Mouse (Mus musculus) kidney, embryonic 16.5 days (tissue): ENCODE data around the gene Smg7. TPM values are rescaled to one million over a fixed set of nuclear protein-coding genes. Genes with fewer than 3 reads are reported as not detected.
A peak's percentile ranks its signal among the peaks of the same experiment; 100 is the strongest.

Experiments used
- ATAC-seq: fragments of 200-750 bp; cut with Nextera tagmentation; 2 replicates; pipeline ENCODE4 v1.8.0; 2017; ENCODE audit warnings: moderate TSS enrichment; ENCODE audit not compliant: low FRiP score, low TSS enrichment
- H3K27ac ChIP-seq: fragments of 300-500 bp; sonication (generic); 2 replicates; pipeline ENCODE4 v1.5.1; 2014; ENCODE audit warnings: low read length
- H3K27me3 ChIP-seq: fragments of 300-500 bp; sonication (generic); 2 replicates; pipeline ENCODE4 v1.6.1; 2014; ENCODE audit warnings: low read length, control low read depth, mixed read lengths; ENCODE audit not compliant: insufficient read depth
- H3K36me3 ChIP-seq: fragments of 300-500 bp; sonication (generic); 2 replicates; pipeline ENCODE4 v1.6.1; 2014; ENCODE audit warnings: low read length, control low read depth, mixed read lengths; ENCODE audit not compliant: insufficient read depth
- H3K4me1 ChIP-seq: fragments of 300-500 bp; sonication (generic); 2 replicates; pipeline ENCODE4 v1.6.1; 2014; ENCODE audit warnings: low read length, control low read depth, mixed read lengths; ENCODE audit not compliant: insufficient read depth
- H3K4me2 ChIP-seq: fragments of 300-500 bp; sonication (generic); replicated peaks from 2 replicates; pipeline ENCODE4 v1.6.1; 2014; ENCODE audit warnings: low read depth, low read length
- H3K4me3 ChIP-seq: fragments of 300-500 bp; sonication (generic); 2 replicates; pipeline ENCODE4 v1.5.1; 2014; ENCODE audit warnings: mild to moderate bottlenecking, low read length
- H3K9ac ChIP-seq: fragments of 300-500 bp; sonication (generic); replicated peaks from 2 replicates; pipeline ENCODE4 v1.6.1; 2014; ENCODE audit warnings: low read length
- H3K9me3 ChIP-seq: fragments of 300-500 bp; sonication (generic); 2 replicates; pipeline ENCODE4 v1.6.1; 2016; ENCODE audit warnings: low read length, control low read depth
- WGBS: fragments of 180-500 bp; shearing (Covaris S2); extraction: QIAGEN DNeasy Blood & Tissue Kit; methylation state at CpG from one replicate; pipeline ENCODE4 v1.1.7; 2014; 5-methylcytosine and 5-hydroxymethylcytosine counted together
- polyA plus RNA-seq: library from polyadenylated mRNA; unstranded; fragments of >200 nt; fragmentation: Nextera tagmentation; extraction: Ambion mirVana; gene quantifications from 2 replicates; pipeline ENCODE4 v1.2.1, GENCODE M21; 2015

The Smg7 gene
- polyA plus RNA-seq, 1 experiment from 2014 or later: 25.9 TPM

DNA sequence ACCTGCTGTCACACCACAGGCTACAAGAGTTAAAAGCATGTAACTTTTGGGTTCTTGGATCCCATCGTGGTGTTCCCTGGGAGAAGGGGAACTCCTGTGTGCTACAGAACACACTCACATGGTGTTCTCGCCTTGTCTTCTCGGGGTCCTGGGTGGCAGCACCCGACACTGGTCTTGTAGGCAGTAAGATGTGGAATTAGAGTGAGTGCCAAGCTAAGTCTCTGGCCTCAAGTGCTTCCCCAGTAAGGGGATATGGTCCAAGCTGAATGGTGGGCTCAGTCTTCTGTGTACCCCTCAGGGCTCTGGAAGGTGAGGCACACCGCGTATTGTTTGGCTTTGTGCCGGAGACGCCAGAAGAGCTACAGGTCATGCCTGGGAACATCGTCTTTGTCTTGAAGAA is 72.4 kb downstream of the Smg7 start:
- 89% methylated on average over 9 of the region's 9 CpGs for WGBS
- no peak overlapping the region for H3K9ac ChIP-seq
- no peaks in the 10 kb centered on the region for H3K27me3 ChIP-seq
- H3K27ac ChIP-seq: no peak overlapping the region
- no peak for ATAC-seq
- H3K4me1 ChIP-seq: peaks cover 11% of the 10 kb centered on the region; the same call in 1 of the 2 replicates
- 0 out of 2 replicates have a peak, but pooled peaks cover under 1% of the 10 kb centered on the region for H3K36me3 ChIP-seq
- no peak overlapping the region for H3K4me3 ChIP-seq
- no peak overlapping the region for H3K4me2 ChIP-seq
- no peaks in the 10 kb centered on the region for H3K9me3 ChIP-seq

DNA sequence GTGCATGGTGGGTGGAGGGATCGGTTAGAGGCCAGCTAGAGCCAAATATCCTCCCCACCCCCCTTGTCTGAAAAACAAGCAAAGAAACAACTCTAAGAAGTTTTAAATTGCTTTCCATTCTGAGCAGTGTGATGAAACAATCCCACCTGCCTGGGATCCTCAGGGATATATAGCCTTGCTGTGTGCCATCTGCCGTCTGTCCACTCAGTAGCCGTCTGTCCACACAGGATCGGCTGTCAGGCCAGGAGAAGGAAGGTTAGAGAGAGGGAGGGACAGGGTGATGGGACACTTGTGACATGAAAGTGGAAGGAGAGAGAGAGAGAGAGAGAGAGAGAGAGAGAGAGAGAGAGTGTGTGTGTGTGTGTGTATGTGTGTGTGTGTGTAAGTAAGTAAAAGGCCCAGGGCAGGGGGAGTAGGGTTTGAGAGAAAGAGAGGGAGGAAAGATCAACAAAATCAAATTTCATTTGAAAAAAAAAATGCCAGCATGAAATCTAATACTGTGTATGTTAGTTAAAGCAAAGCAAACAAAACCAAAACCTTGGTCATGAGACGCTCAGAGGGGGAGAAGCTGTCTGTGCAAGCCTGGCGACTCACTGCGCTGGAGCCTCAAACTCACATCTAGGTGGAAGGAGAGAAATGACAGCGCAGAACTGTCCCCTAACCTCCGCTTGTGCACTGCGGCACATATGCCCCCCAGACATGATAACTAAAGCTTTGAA is 73.7 kb downstream of the Smg7 start:
- Histone ChIP-seq H3K27me3 (no peaks in the 10 kb centered on the region), H3K9me3 (no peaks in the 10 kb centered on the region), H3K4me1 (peaks cover 11% of the 10 kb centered on the region; the same call in 1 of the 2 replicates), H3K9ac (no peak overlapping the region), H3K4me2 (no peak overlapping the region), H3K36me3 (no peaks in the 10 kb centered on the region), H3K27ac (peak overlapping the region; percentile 65), H3K4me3 (no peak overlapping the region)
- ATAC-seq: peak; percentile 46; the same call in 1 of the 2 replicates
- WGBS: 31% methylated on average over 10 of the region's 10 CpGs

DNA sequence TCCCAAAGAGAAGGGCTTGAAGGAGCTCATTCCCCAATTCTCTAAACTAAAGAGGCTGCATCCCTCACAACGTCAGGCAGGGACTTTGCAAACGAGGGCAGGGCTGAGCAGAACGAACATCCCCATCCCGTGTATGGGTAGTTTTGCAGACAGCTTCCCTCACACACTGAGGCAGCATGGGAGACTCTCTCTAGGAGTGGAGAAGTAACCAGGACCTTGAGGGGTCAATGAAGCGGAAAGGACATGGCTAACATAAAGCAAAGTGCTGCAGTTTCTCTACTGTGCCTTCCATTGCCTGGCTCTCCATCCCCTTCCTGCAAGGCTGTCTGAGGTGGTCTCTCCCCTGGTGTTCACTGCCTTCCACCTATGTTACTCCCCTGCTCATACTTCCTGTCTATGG is 74.3 kb downstream of the Smg7 start:
- H3K9me3 ChIP-seq: no peaks in the 10 kb centered on the region
- H3K27ac ChIP-seq: peak overlapping the region; percentile 65
- no peak overlapping the region for H3K4me2 ChIP-seq
- 45% methylated on average over 5 of the region's 5 CpGs for WGBS
- no peaks in the 10 kb centered on the region for H3K27me3 ChIP-seq
- peak; percentile 27; the same call in 1 of the 2 replicates for ATAC-seq
- peaks cover 11% of the 10 kb centered on the region; the same call in 1 of the 2 replicates for H3K4me1 ChIP-seq
- H3K4me3 ChIP-seq: no peak overlapping the region
- H3K9ac ChIP-seq: no peak overlapping the region
- no peaks in the 10 kb centered on the region for H3K36me3 ChIP-seq

DNA sequence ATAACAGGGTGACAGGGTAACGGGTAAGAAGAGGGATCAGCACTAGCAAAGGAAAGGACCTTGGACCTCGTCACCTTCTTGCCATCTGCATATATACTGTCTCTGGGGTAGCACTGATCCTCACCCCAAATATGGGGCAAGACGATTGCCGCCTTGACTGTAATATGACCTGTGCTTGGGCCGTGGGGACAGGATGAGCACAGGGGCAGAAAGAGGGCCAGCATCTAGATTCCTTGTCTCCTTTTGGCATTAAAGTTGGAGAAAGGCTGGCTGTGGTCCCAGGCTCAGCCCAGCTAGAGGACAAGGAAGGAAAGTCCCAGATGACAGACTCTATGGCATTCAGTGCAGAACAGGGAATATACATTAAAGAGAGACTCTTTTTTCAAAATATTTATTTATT is 76.0 kb downstream of the Smg7 start:
- Histone ChIP-seq H3K4me3 (no peak overlapping the region), H3K9ac (no peak overlapping the region), H3K9me3 (no peaks in the 10 kb centered on the region), H3K36me3 (no peaks in the 10 kb centered on the region), H3K4me1 (peaks cover 11% of the 10 kb centered on the region; the same call in 1 of the 2 replicates), H3K27ac (no peak overlapping the region), H3K4me2 (no peak overlapping the region), H3K27me3 (no peaks in the 10 kb centered on the region)
- 62% methylated on average over 5 of the region's 5 CpGs for WGBS
- ATAC-seq: no peak

DNA sequence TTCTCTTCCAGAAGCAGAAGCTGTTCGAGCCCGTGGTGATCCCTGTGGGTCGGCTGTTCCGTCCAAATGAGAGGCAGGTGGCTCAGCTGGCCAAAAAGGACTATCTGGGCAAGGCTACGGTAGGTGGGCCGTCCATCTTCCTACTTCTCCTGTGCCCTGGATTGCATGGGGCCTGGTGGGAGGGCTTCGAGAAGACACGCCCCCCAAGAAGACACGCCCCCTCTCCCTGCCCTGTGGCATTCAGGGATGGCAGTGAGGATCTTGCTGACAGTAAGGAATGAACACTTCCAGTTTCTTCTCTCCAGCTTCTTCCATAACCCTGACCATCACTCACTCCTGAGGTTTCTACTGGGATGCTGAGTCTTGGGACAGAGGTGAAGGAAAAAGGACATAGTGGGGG is 78.2 kb downstream of the Smg7 start:
- Histone ChIP-seq H3K4me2 (no peak overlapping the region), H3K36me3 (no peaks in the 10 kb centered on the region), H3K9ac (no peak overlapping the region), H3K4me3 (no peak overlapping the region), H3K4me1 (peaks cover 10% of the 10 kb centered on the region; the same call in 1 of the 2 replicates), H3K9me3 (no peaks in the 10 kb centered on the region), H3K27me3 (no peaks in the 10 kb centered on the region), H3K27ac (no peak overlapping the region)
- 70% methylated on average over 9 of the region's 9 CpGs for WGBS
- no peak for ATAC-seq

DNA sequence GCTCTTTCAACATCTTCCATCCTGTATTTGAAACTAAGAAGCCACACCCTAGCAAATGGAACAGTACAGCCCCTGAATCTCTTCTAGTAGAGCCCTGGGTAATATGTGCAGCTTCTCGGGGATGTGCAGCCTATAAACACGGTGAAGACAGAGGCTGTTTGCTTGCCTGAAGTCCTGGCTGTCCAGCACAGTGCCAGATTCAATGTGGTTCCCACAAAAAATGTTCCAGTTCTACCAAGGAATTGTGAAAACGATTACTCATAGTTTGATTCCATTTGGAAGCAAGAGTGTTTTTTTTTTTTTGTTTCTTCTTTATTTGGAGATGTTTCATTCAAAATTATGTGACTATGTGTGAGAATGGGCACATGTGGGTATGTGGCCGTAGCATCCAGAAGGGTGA is 80.7 kb downstream of the Smg7 start:
- no peak for ATAC-seq
- Histone ChIP-seq H3K36me3 (no peaks in the 10 kb centered on the region), H3K9ac (no peak overlapping the region), H3K4me3 (no peak overlapping the region), H3K9me3 (no peaks in the 10 kb centered on the region), H3K4me1 (peaks cover 16% of the 10 kb centered on the region), H3K4me2 (no peak overlapping the region), H3K27ac (no peak overlapping the region), H3K27me3 (no peaks in the 10 kb centered on the region)
- WGBS: 85% methylated on average over 4 of the region's 4 CpGs

DNA sequence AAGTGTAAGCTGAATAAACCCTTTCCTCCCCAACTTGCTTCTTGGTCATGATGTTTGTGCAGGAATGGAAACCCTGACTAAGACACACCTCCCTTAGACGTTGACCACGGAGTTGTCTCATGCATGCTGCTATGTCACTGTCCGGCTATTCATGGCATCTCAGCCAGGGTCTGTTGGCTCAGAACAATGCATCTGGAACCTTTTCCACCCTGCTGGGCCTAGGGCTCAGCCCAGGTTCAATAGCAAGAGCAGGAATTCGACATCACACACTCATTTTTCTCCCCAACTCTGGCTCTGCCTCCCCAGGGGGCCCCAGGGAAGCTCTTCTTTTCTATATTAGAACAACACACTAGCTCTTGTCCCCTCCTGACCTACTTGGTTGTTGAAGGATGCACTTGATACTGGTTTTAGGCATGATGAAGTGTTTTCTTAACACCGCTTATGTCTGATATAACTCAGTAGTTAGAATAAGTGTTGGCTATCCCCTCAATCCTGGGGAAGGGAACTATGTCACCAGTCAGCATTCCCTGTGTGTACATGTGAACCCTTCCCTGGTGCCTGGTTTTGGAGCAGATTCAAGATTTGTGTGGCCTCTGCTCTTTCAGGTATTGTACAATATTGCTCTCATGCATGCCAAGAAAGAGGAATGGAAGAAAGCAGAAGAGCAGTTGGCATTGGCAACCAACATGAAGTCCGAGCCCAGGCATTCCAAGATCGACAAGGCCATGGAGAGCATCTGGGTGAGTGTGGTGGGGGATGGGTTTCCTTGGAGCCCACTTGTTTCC is 81.3 kb downstream of the Smg7 start:
- Histone ChIP-seq H3K4me2 (no peak overlapping the region), H3K27me3 (no peaks in the 10 kb centered on the region), H3K27ac (no peak overlapping the region), H3K4me1 (peaks cover 20% of the 10 kb centered on the region), H3K4me3 (no peak overlapping the region), H3K9ac (no peak overlapping the region), H3K9me3 (no peaks in the 10 kb centered on the region), H3K36me3 (no peaks in the 10 kb centered on the region)
- WGBS: 78% methylated on average over 7 of the region's 7 CpGs
- no peak for ATAC-seq

DNA sequence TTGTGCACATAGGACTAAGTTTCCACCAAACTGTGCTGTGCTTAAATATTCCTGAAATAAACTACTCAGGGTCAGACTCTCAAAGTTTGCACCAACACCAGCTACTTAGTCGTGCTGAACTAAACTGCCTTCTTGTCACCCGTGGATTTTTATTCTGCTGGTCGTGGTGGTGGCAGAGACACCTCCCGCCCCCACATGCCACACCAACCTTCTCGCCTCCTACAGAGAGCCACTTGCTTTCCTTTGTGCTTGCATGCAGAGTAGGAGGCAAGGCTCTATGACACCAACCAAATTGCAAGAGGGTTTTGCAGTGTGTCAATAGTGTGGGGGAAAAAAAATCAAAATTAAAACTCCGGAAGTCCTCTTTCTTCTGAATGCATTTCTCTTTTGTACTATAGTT is 82.9 kb downstream of the Smg7 start:
- WGBS: 70% methylated on average over 6 of the region's 6 CpGs
- H3K9me3 ChIP-seq: no peaks in the 10 kb centered on the region
- no peak for ATAC-seq
- peaks cover 29% of the 10 kb centered on the region for H3K4me1 ChIP-seq
- H3K4me3 ChIP-seq: no peak overlapping the region
- no peaks in the 10 kb centered on the region for H3K36me3 ChIP-seq
- no peak overlapping the region for H3K27ac ChIP-seq
- H3K27me3 ChIP-seq: no peaks in the 10 kb centered on the region
- H3K9ac ChIP-seq: no peak overlapping the region
- no peak overlapping the region for H3K4me2 ChIP-seq

DNA sequence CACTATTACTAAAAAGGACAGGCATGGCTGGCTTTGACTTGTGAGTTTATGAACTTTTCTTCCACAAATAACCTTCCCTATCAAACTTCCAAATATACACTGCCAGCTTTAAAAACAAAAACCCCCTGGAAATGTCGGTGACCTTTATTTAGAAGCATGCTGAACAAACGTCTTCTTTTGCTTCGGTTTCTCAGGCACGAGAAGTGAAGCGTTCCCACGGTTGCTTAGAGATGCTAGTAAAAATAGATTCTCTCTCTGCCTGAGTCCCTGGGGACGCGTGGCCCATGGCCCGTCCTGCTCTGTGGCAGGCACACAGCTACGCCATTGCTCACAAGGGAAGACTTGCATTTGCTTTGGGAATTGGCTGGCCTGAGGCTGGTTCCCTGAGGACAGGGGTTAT is 84.7 kb downstream of the Smg7 start:
- ATAC-seq: peak; percentile 43; the same call in 1 of the 2 replicates
- Histone ChIP-seq H3K4me1 (peaks cover 29% of the 10 kb centered on the region), H3K4me2 (0 out of 2 replicates have a peak overlapping the region, but pooled peaks have one; percentile 4), H3K36me3 (no peaks in the 10 kb centered on the region), H3K27me3 (no peaks in the 10 kb centered on the region), H3K4me3 (no peak overlapping the region), H3K27ac (peak overlapping the region; percentile 80), H3K9ac (0 out of 2 replicates have a peak overlapping the region, but pooled peaks have one; percentile 35), H3K9me3 (no peaks in the 10 kb centered on the region)
- 15% methylated on average over 10 of the region's 10 CpGs for WGBS
